Comparison of ENCODE assay signal across 32 mouse cellular contexts in the genomic region with DNA sequence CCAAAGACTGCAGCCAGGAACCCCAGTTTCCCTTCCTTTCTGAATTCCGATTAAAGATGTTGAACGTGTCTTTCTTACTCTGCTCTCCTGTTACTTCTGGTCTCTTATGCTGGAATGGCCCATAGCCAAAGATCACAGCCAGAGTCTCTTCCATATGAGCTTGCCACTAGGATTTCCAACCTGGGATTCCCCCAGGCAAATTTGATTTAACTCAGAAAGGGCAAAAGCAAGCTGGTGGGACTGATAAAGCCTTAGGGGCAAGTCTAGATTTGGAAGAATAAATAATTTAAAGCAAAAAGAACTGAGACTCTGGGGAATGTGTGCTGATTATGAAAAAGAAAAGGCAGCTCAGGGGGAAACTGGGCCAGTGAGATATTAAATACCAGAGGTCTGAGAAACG. TPM values are rescaled to one million over a fixed set of nuclear protein-coding genes. Genes with fewer than 3 reads are reported as not detected.
DNase-seq lines count a peak whose midpoint lies in the region; ATAC-seq and TF ChIP-seq lines count a peak whose summit lies in the region.
"Had no signal": no experiment of that assay in that cellular context is flagged by ENCODE, and none has a peak within 500 bp of the region (broad histone marks: within the 10 kb centered on the region; RNA-seq: fewer than 3 reads in every experiment).

No protein-coding gene starts in this region.

- H3K4me1 ChIP-seq in hindbrain, embryonic 14.5 days (replicated peaks; ENCODE audit: control insufficient read depth, insufficient read depth, low read length) = peaks cover 13% of the 10 kb centered on the region
- peaks cover 4% of the 10 kb centered on the region; the same call in 1 of the 2 replicates for H3K4me1 ChIP-seq in hindbrain, embryonic 12.5 days
- H3K4me1 ChIP-seq in midbrain, embryonic 13.5 days (replicated peaks) = peaks cover 28% of the 10 kb centered on the region
- peaks cover 2% of the 10 kb centered on the region; the same call in 1 of the 2 replicates for H3K4me1 ChIP-seq in midbrain, postnatal 0 days (ENCODE audit: insufficient read depth, low read length)
- peaks cover 20% of the 10 kb centered on the region for H3K4me1 ChIP-seq in midbrain, embryonic 15.5 days
- H3K4me1 ChIP-seq: heart, embryonic 12.5 days had no signal

- no peak overlapping the region for H3K4me3 ChIP-seq in hindbrain, embryonic 14.5 days (replicated peaks; ENCODE audit: low read length)
- H3K4me3 ChIP-seq in hindbrain, embryonic 12.5 days = no peak overlapping the region
- no peak overlapping the region for H3K4me3 ChIP-seq in midbrain, embryonic 13.5 days (replicated peaks)
- no peak overlapping the region for H3K4me3 ChIP-seq in midbrain, postnatal 0 days (ENCODE audit: low read depth, low read length)
- H3K4me3 ChIP-seq in midbrain, embryonic 15.5 days = no peak overlapping the region
- H3K4me3 ChIP-seq: forebrain, embryonic 10.5 days; forebrain, embryonic 13.5 days; heart, embryonic 12.5 days; heart, embryonic 15.5 days; hindbrain, embryonic 10.5 days had no signal

- 0 out of 2 replicates have a peak overlapping the region, but pooled peaks have one; percentile 12 for H3K27ac ChIP-seq in hindbrain, embryonic 14.5 days
- H3K27ac ChIP-seq in hindbrain, embryonic 12.5 days = no peak overlapping the region
- H3K27ac ChIP-seq in midbrain, embryonic 13.5 days = peak overlapping the region; percentile 73
- H3K27ac ChIP-seq in midbrain, postnatal 0 days (ENCODE audit: low read depth, low read length) = no peak overlapping the region
- peak overlapping the region; percentile 46 for H3K27ac ChIP-seq in midbrain, embryonic 15.5 days
- H3K27ac ChIP-seq: forebrain, embryonic 13.5 days; heart, embryonic 15.5 days; hindbrain, postnatal 0 days had no signal

- TF ChIP-seq CTCF in midbrain, postnatal 0 days (IDR thresholded peaks at IDR 0.05) = no peak

- H3K36me3 ChIP-seq in hindbrain, embryonic 14.5 days (replicated peaks; ENCODE audit: control insufficient read depth, insufficient read depth) = no peaks in the 10 kb centered on the region
- no peaks in the 10 kb centered on the region for H3K36me3 ChIP-seq in hindbrain, embryonic 12.5 days
- no peaks in the 10 kb centered on the region for H3K36me3 ChIP-seq in midbrain, embryonic 13.5 days
- H3K36me3 ChIP-seq in midbrain, postnatal 0 days (ENCODE audit: insufficient read depth, low read length) = no peaks in the 10 kb centered on the region
- H3K36me3 ChIP-seq in midbrain, embryonic 15.5 days (replicated peaks) = no peaks in the 10 kb centered on the region
- H3K36me3 ChIP-seq: forebrain, embryonic 10.5 days; heart, embryonic 12.5 days; heart, embryonic 15.5 days; hindbrain, embryonic 10.5 days had no signal

- no peak for ATAC-seq in hindbrain, embryonic 14.5 days (ENCODE audit: low FRiP score)
- no peak for ATAC-seq in hindbrain, embryonic 12.5 days (ENCODE audit: low FRiP score)
- ATAC-seq in midbrain, embryonic 13.5 days = 0 out of 2 replicates have a peak, but pooled peaks have one; percentile 26
- ATAC-seq in midbrain, postnatal 0 days (ENCODE audit: low FRiP score) = no peak; the same call in 1 of the 2 replicates
- peak; percentile 16; the same call in 1 of the 2 replicates for ATAC-seq in midbrain, embryonic 15.5 days (replicated peaks)
- ATAC-seq: CD4-positive, CD25-positive, alpha-beta regulatory T cell, adult 4 months; forebrain, embryonic 16.5 days; hindbrain, postnatal 0 days; inflammation-experienced regulatory T-cells, adult 6 months had no signal

- H3K27me3 ChIP-seq in hindbrain, embryonic 14.5 days (ENCODE audit: control insufficient read depth, insufficient read depth, low read length) = no peaks in the 10 kb centered on the region
- H3K27me3 ChIP-seq in hindbrain, embryonic 12.5 days = no peaks in the 10 kb centered on the region
- no peaks in the 10 kb centered on the region; the same call in 1 of the 2 replicates for H3K27me3 ChIP-seq in midbrain, embryonic 13.5 days
- no peaks in the 10 kb centered on the region for H3K27me3 ChIP-seq in midbrain, postnatal 0 days (ENCODE audit: insufficient read depth, low read length)
- H3K27me3 ChIP-seq in midbrain, embryonic 15.5 days (replicated peaks) = no peaks in the 10 kb centered on the region
- H3K27me3 ChIP-seq: forebrain, embryonic 13.5 days; heart, embryonic 15.5 days had no signal

- DNase-seq in hindbrain, embryonic 14.5 days (ENCODE audit: low spot score) = no peak
- no peak for DNase-seq in midbrain, postnatal 0 days (ENCODE audit: low spot score)
- DNase-seq in kidney, postnatal 10 days = no peak
- DNase-seq: adrenal gland, adult 2 months; adrenal gland, postnatal 14 days; cerebellum, adult 11-12 months; cerebellum, adult 8-10 months; cerebellum, postnatal 10 days; gastrocnemius, postnatal 10 days; gastrocnemius, postnatal 36 days; heart, postnatal 10 days; heart, postnatal 36 days had no signal

- WGBS in hindbrain, embryonic 14.5 days = 45% methylated on average over 3 of the region's 3 CpGs
- 61% methylated on average over 3 of the region's 3 CpGs for WGBS in hindbrain, embryonic 12.5 days
- WGBS in midbrain, embryonic 13.5 days = 55% methylated on average over 3 of the region's 3 CpGs
- 19% methylated on average over 3 of the region's 3 CpGs for WGBS in midbrain, postnatal 0 days
- 22% methylated on average over 3 of the region's 3 CpGs for WGBS in midbrain, embryonic 15.5 days

- no peak overlapping the region for H3K4me2 ChIP-seq in hindbrain, embryonic 14.5 days (replicated peaks)
- H3K4me2 ChIP-seq in hindbrain, embryonic 12.5 days (replicated peaks) = no peak overlapping the region
- no peak overlapping the region for H3K4me2 ChIP-seq in midbrain, embryonic 13.5 days (replicated peaks)
- no peak overlapping the region for H3K4me2 ChIP-seq in midbrain, postnatal 0 days (ENCODE audit: low read depth, low read length, poor library complexity, severe bottlenecking)
- no peak overlapping the region for H3K4me2 ChIP-seq in midbrain, embryonic 15.5 days
- H3K4me2 ChIP-seq: forebrain, embryonic 13.5 days; heart, embryonic 12.5 days; heart, embryonic 15.5 days had no signal

- no peaks in the 10 kb centered on the region for H3K9me3 ChIP-seq in hindbrain, embryonic 14.5 days (ENCODE audit: control insufficient read depth, low read length)
- H3K9me3 ChIP-seq in hindbrain, embryonic 12.5 days (replicated peaks) = no peaks in the 10 kb centered on the region
- no peaks in the 10 kb centered on the region for H3K9me3 ChIP-seq in midbrain, embryonic 13.5 days
- H3K9me3 ChIP-seq in midbrain, postnatal 0 days (ENCODE audit: low read length) = no peaks in the 10 kb centered on the region
- no peaks in the 10 kb centered on the region for H3K9me3 ChIP-seq in midbrain, embryonic 15.5 days
- H3K9me3 ChIP-seq: forebrain, embryonic 10.5 days; forebrain, embryonic 13.5 days; heart, embryonic 12.5 days; heart, embryonic 15.5 days; hindbrain, embryonic 10.5 days had no signal

- no peak overlapping the region for H3K9ac ChIP-seq in hindbrain, embryonic 14.5 days
- H3K9ac ChIP-seq in hindbrain, embryonic 12.5 days = no peak overlapping the region
- H3K9ac ChIP-seq in midbrain, embryonic 13.5 days (replicated peaks) = no peak overlapping the region
- H3K9ac ChIP-seq in midbrain, postnatal 0 days (replicated peaks; ENCODE audit: low read length, poor library complexity, severe bottlenecking) = no peak overlapping the region
- H3K9ac ChIP-seq in midbrain, embryonic 15.5 days = no peak overlapping the region
- H3K9ac ChIP-seq: forebrain, embryonic 13.5 days; heart, embryonic 12.5 days; heart, embryonic 15.5 days had no signal

RNA-seq across cellular contexts. Expression of a gene that starts 17.7 kb away (rescaled TPM):
- 88.9 and 90.0 TPM in 2 replicates for polyA plus RNA-seq in hindbrain, embryonic 14.5 days (2014; fragmentation: Nextera tagmentation; extraction: Ambion mirVana)
- polyA plus RNA-seq in hindbrain, embryonic 12.5 days (2016; fragmentation: Nextera tagmentation; extraction: Ambion mirVana) = 51.6 and 54.2 TPM in 2 replicates
- 67.5 and 70.8 TPM in 2 replicates for polyA plus RNA-seq in midbrain, embryonic 13.5 days (2015; fragmentation: Nextera tagmentation; extraction: Ambion mirVana)
- 112 TPM in 2 replicates for total RNA-seq in midbrain, postnatal 0 days (2014; rRNA removed)
- polyA plus RNA-seq in midbrain, postnatal 0 days (2015; fragmentation: Nextera tagmentation; extraction: Ambion mirVana) = 69.3 and 74.6 TPM in 2 replicates
- polyA plus RNA-seq in midbrain, embryonic 15.5 days (2015; fragmentation: Nextera tagmentation; extraction: Ambion mirVana) = 87.2 and 87.4 TPM in 2 replicates

RNA-seq across cellular contexts. Expression of a gene that starts 31.5 kb away (rescaled TPM):
- 2.0 and 2.2 TPM in 2 replicates for polyA plus RNA-seq in hindbrain, embryonic 14.5 days (2014; fragmentation: Nextera tagmentation; extraction: Ambion mirVana)
- polyA plus RNA-seq in hindbrain, embryonic 12.5 days (2016; fragmentation: Nextera tagmentation; extraction: Ambion mirVana) = 2.1 TPM in 2 replicates
- 1.2 and 1.8 TPM in 2 replicates for polyA plus RNA-seq in midbrain, embryonic 13.5 days (2015; fragmentation: Nextera tagmentation; extraction: Ambion mirVana)
- total RNA-seq in midbrain, postnatal 0 days (2014; rRNA removed) = 4.6 and 4.7 TPM in 2 replicates
- polyA plus RNA-seq in midbrain, postnatal 0 days (2015; fragmentation: Nextera tagmentation; extraction: Ambion mirVana) = 2.0 and 2.4 TPM in 2 replicates
- 1.8 and 1.9 TPM in 2 replicates for polyA plus RNA-seq in midbrain, embryonic 15.5 days (2015; fragmentation: Nextera tagmentation; extraction: Ambion mirVana)

RNA-seq across cellular contexts. Expression of a gene that starts 36.8 kb away (rescaled TPM):
- polyA plus RNA-seq in hindbrain, embryonic 14.5 days (2014; fragmentation: Nextera tagmentation; extraction: Ambion mirVana) = not detected in 2 replicates
- polyA plus RNA-seq in hindbrain, embryonic 12.5 days (2016; fragmentation: Nextera tagmentation; extraction: Ambion mirVana) = not detected in 2 replicates
- polyA plus RNA-seq in midbrain, embryonic 13.5 days (2015; fragmentation: Nextera tagmentation; extraction: Ambion mirVana) = not detected in 2 replicates
- total RNA-seq in midbrain, postnatal 0 days (2014; rRNA removed) = 0.44 TPM in 1 of 2 replicates, not detected in the other
- polyA plus RNA-seq in midbrain, postnatal 0 days (2015; fragmentation: Nextera tagmentation; extraction: Ambion mirVana) = not detected in 2 replicates
- not detected in 2 replicates for polyA plus RNA-seq in midbrain, embryonic 15.5 days (2015; fragmentation: Nextera tagmentation; extraction: Ambion mirVana)
- total RNA-seq: adrenal gland, adult 2 months; adrenal gland, postnatal 14 days; adrenal gland, postnatal 4 days; gastrocnemius, adult 18-20 months; gastrocnemius, postnatal 10 days; gastrocnemius, postnatal 36 days; heart, adult 8-10 months; heart, postnatal 10 days; heart, postnatal 36 days; hindbrain, postnatal 0 days; MEL had no signal
- polyA plus RNA-seq: adrenal gland, adult 2 months; C2C12; CD4-positive, CD25-positive, alpha-beta regulatory T cell, adult 4 months; embryonic facial prominence, embryonic 11.5 days; embryonic facial prominence, embryonic 14.5 days; forebrain, embryonic 13.5 days; forebrain, embryonic 16.5 days; heart, embryonic 12.5 days; heart, embryonic 15.5 days; hindbrain, embryonic 10.5 days; inflammation-experienced regulatory T-cells, adult 6 months had no signal

RNA-seq across cellular contexts. Expression of a gene that starts 52.7 kb away (rescaled TPM):
- polyA plus RNA-seq in hindbrain, embryonic 14.5 days (2014; fragmentation: Nextera tagmentation; extraction: Ambion mirVana) = 124 and 125 TPM in 2 replicates
- polyA plus RNA-seq in hindbrain, embryonic 12.5 days (2016; fragmentation: Nextera tagmentation; extraction: Ambion mirVana) = 55.2 and 56.1 TPM in 2 replicates
- 84.8 and 86.8 TPM in 2 replicates for polyA plus RNA-seq in midbrain, embryonic 13.5 days (2015; fragmentation: Nextera tagmentation; extraction: Ambion mirVana)
- total RNA-seq in midbrain, postnatal 0 days (2014; rRNA removed) = 111 and 156 TPM in 2 replicates
- 230 TPM in 2 replicates for polyA plus RNA-seq in midbrain, postnatal 0 days (2015; fragmentation: Nextera tagmentation; extraction: Ambion mirVana)
- polyA plus RNA-seq in midbrain, embryonic 15.5 days (2015; fragmentation: Nextera tagmentation; extraction: Ambion mirVana) = 135 and 139 TPM in 2 replicates
- total RNA-seq: granulocyte monocyte progenitor cell, adult 5-6 weeks; MEL had no signal
- polyA plus RNA-seq: CD4-positive, CD25-positive, alpha-beta regulatory T cell, adult 4 months had no signal

RNA-seq across cellular contexts. Expression of a gene that starts 54.8 kb away (rescaled TPM):
- polyA plus RNA-seq in hindbrain, embryonic 14.5 days (2014; fragmentation: Nextera tagmentation; extraction: Ambion mirVana) = not detected in 2 replicates
- polyA plus RNA-seq in hindbrain, embryonic 12.5 days (2016; fragmentation: Nextera tagmentation; extraction: Ambion mirVana) = not detected in 2 replicates
- not detected in 2 replicates for polyA plus RNA-seq in midbrain, embryonic 13.5 days (2015; fragmentation: Nextera tagmentation; extraction: Ambion mirVana)
- not detected in 2 replicates for total RNA-seq in midbrain, postnatal 0 days (2014; rRNA removed)
- polyA plus RNA-seq in midbrain, postnatal 0 days (2015; fragmentation: Nextera tagmentation; extraction: Ambion mirVana) = 0.50 TPM in 1 of 2 replicates, not detected in the other
- polyA plus RNA-seq in midbrain, embryonic 15.5 days (2015; fragmentation: Nextera tagmentation; extraction: Ambion mirVana) = not detected in 2 replicates
- total RNA-seq: adrenal gland, adult 2 months; adrenal gland, postnatal 14 days; adrenal gland, postnatal 4 days; gastrocnemius, adult 18-20 months; gastrocnemius, postnatal 10 days; gastrocnemius, postnatal 36 days; granulocyte monocyte progenitor cell, adult 5-6 weeks; heart, postnatal 36 days; hindbrain, postnatal 0 days had no signal
- polyA plus RNA-seq: adrenal gland, adult 2 months; CD4-positive, CD25-positive, alpha-beta regulatory T cell, adult 4 months; embryonic facial prominence, embryonic 14.5 days; forebrain, embryonic 10.5 days; forebrain, embryonic 13.5 days; forebrain, embryonic 16.5 days; hindbrain, embryonic 10.5 days had no signal

Comparison
In these comparisons a context has a peak if more than half of its experiments do, and no peak if none do; other contexts are left out.
1. ATAC-seq: peak in midbrain, embryonic 13.5 days (single experiment) and midbrain, embryonic 15.5 days (single experiment); none in hindbrain, embryonic 14.5 days (single experiment), hindbrain, embryonic 12.5 days (single experiment) and midbrain, postnatal 0 days (single experiment).
2. H3K27ac ChIP-seq: peak in hindbrain, embryonic 14.5 days (single experiment), midbrain, embryonic 13.5 days (single experiment) and midbrain, embryonic 15.5 days (single experiment); none in hindbrain, embryonic 12.5 days (single experiment) and midbrain, postnatal 0 days (single experiment).